Mouse (Mus musculus) ES-E14 (cell line): ENCODE data around the gene Aldh2. TPM values are rescaled to one million over a fixed set of nuclear protein-coding genes. Genes with fewer than 3 reads are reported as not detected.
A peak's percentile ranks its signal among the peaks of the same experiment; 100 is the strongest.

ENCODE experiments used
- DNase-seq: peaks from one replicate; pipeline ENCODE4 v3.0.0-alpha.2; 2013; ENCODE audit warnings: low read depth, low spot score
- H3K27ac ChIP-seq: 2 replicates; pipeline ENCODE4 v1.5.1; 2012; ENCODE audit warnings: low read depth, mild to moderate bottlenecking, low read length, moderate library complexity, mixed read lengths; ENCODE audit not compliant: poor library complexity, insufficient read depth, severe bottlenecking
- H3K36me3 ChIP-seq: 2 replicates; pipeline ENCODE4 v1.6.1; 2012; ENCODE audit warnings: mild to moderate bottlenecking, low read length, moderate library complexity, mixed read lengths; ENCODE audit not compliant: control insufficient read depth, poor library complexity, insufficient read depth, severe bottlenecking
- H3K4me1 ChIP-seq, 2 experiments: fragments of 150-350 bp in 1 of 2; sonication (generic) in 1 of 2; 2 replicates each; pipeline ENCODE4 v1.6.1; 2012; ENCODE audit warnings: low read length in 2 of 2, mild to moderate bottlenecking in 1 of 2, mixed read lengths in 1 of 2; ENCODE audit not compliant: control insufficient read depth in 2 of 2, insufficient read depth in 2 of 2, poor library complexity in 1 of 2
- H3K4me3 ChIP-seq, 2 experiments: fragments of 150-350 bp in 1 of 2; sonication (generic) in 1 of 2; 2 replicates each; pipeline ENCODE4 v1.5.1; 2012; ENCODE audit warnings: low read length in 2 of 2, low read depth in 1 of 2, mild to moderate bottlenecking in 1 of 2, mixed read lengths in 1 of 2; ENCODE audit not compliant: insufficient read depth in 1 of 2, poor library complexity in 1 of 2, severe bottlenecking in 1 of 2
- H3K9ac ChIP-seq: 2 replicates; pipeline ENCODE4 v1.6.1; 2012; ENCODE audit warnings: low read depth, mild to moderate bottlenecking, low read length, mixed read lengths; ENCODE audit not compliant: poor library complexity, insufficient read depth, severe bottlenecking
- H3K9me3 ChIP-seq: fragments of 150-350 bp; sonication (generic); 2 replicates; pipeline ENCODE4 v1.6.1; 2012; ENCODE audit warnings: low read depth, mild to moderate bottlenecking, low read length; ENCODE audit not compliant: control insufficient read depth, insufficient read depth
- CHD2 ChIP-seq: IDR thresholded peaks from 2 replicates; pipeline ENCODE4 v1.6.1; 2014; ENCODE audit warnings: mild to moderate bottlenecking, low read depth, low read length, inconsistent platforms
- HCFC1 ChIP-seq: IDR thresholded peaks from 2 replicates; pipeline ENCODE4 v1.6.1; 2012; ENCODE audit warnings: low read length, inconsistent platforms, borderline replicate concordance; ENCODE audit not compliant: insufficient read depth
- MAFK ChIP-seq: IDR thresholded peaks from 2 replicates; pipeline ENCODE4 v1.6.1; 2014; ENCODE audit warnings: mild to moderate bottlenecking, low read depth, low read length, inconsistent platforms; ENCODE audit not compliant: insufficient read depth
- ZC3H11A ChIP-seq: IDR thresholded peaks from 2 replicates; pipeline ENCODE4 v1.6.1; 2012; ENCODE audit warnings: low read depth, mild to moderate bottlenecking, inconsistent platforms, low read length, borderline replicate concordance
- ZNF384 ChIP-seq: IDR thresholded peaks from 2 replicates; pipeline ENCODE4 v1.6.1; 2012; ENCODE audit warnings: low read depth, low read length, inconsistent platforms
- in situ Hi-C, 2 experiments: fragments of 600-800 bp; cut with MboI; formaldehyde crosslinking; loops; one replicate each; pipeline ENCODE4 v1.15.1; 2025; ENCODE audit warnings: low sequenced_read_pairs in 2 of 2, inconsistent platforms in 1 of 2; ENCODE audit not compliant: unreplicated experiment in 2 of 2
- total RNA-seq: library from RNA; depleted of rRNA; stranded (reverse); fragments of 300-350 nt; gene quantifications from 2 replicates; pipeline ENCODE4 v1.2.3, GENCODE M21; 2012

The Aldh2 gene
- total RNA-seq, 1 experiment, result 157 TPM

DNA sequence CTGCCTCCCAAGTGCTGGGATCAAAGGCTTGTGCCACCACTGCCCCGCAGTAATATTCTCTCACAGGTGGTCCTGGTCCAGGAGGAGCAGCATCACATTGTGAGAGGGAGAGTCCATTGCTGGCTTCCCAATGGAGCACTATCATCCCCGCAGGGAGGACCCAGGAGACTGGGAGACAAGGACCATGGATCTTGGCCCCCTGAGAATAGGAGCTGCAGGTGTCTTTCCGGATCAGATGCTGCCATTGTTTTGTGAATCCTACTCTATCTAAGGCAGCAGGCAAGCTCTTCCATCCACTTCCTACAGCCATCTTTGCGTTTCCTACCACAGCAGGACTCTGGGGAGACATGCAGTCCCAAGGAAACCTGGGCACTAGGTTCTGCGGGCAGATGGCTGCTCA lies 7.9 kb downstream of the Aldh2 start:
- in situ Hi-C loops, result no loop called here
- no peak overlapping the region for H3K9ac ChIP-seq
- H3K4me1 ChIP-seq, result peaks cover 14 to 26% of the 10 kb centered on the region in 2 experiments
- TF ChIP-seq CHD2 (no peak), ZC3H11A (no peak), HCFC1 (no peak), MAFK (no peak), ZNF384 (no peak)
- H3K36me3 ChIP-seq, result 0 out of 2 replicates have a peak, but pooled peaks cover 2% of the 10 kb centered on the region
- no peak for DNase-seq
- peak overlapping the region; percentile 29; the same call in 1 of the 2 replicates for H3K27ac ChIP-seq
- no peaks in the 10 kb centered on the region for H3K9me3 ChIP-seq
- H3K4me3 ChIP-seq, result no peak overlapping the region

DNA sequence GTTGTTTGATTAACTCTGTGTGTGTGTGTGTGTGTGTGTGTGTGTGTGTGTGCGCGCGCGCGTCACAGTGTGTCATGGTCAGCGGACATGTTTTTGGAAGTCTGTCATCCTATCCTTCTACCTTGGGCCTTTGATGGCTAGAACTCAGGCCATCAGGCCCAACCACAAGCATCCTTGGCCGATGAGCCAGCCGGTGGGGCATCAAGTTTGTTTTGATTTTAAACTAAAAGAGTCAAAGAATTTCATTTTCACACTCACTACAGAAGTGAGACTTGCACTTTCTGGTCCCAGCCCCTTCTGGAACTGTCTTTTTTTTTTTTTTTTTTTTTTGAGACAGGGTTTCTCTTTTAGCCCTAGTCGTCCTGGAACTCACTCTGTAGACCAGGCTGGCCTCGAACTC lies 8.6 kb downstream of the Aldh2 start:
- in situ Hi-C loops, result no loop called here
- DNase-seq, result no peak
- Histone ChIP-seq H3K9me3 (no peaks in the 10 kb centered on the region), H3K9ac (no peak overlapping the region; the same call in 1 of the 2 replicates), H3K27ac (no peak overlapping the region; the same call in 1 of the 2 replicates), H3K4me3 (no peak overlapping the region), H3K36me3 (0 out of 2 replicates have a peak, but pooled peaks cover 2% of the 10 kb centered on the region), H3K4me1 (peaks cover 14 to 25% of the 10 kb centered on the region in 2 experiments)
- TF ChIP-seq ZC3H11A (no peak), ZNF384 (0 out of 2 replicates have a peak, but pooled peaks have one; percentile 43)

DNA sequence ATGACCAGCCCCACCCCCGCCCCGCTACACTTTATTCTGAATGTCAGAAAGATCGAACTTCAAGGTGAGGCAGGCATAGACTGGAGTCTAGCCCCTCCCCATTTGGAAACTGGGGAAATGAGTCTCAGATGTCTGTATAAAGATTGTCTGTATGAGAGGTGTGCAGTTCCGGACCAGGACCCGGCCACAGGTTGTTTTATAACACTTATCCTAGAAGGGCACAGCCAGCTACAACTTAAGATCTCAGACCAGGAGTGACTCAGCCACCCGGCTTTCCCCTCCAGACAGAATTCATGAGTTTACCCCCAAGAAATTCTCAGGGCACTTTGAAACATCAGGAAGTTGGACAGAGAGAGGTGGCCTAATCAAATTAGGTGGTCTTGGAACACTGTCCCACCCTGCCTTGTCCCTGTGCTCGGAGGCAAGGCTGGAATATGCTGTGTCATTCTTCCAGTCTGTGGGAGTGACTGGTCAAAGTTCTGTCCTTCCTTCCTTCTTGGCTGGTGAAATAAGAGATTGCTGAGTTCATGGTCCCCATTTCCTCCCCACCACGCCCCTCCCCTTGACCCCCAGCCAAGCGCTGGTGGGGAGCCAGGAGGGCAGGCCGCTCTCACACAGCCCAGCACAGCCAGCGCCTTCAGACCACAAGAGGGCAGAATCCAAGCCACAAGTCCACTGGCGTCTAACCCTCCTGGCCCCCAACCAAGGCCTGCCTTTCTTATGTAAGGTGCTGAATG lies 9.7 kb downstream of the Aldh2 start:
- in situ Hi-C loops, result no loop called here
- peaks cover 11% of the 10 kb centered on the region; the same call in 1 of the 2 replicates for H3K36me3 ChIP-seq
- DNase-seq, result peak; percentile 59
- H3K4me1 ChIP-seq, result peaks cover 14 to 25% of the 10 kb centered on the region in 2 experiments
- TF ChIP-seq MAFK, result peak; percentile 50
- no peak for TF ChIP-seq CHD2
- peak overlapping the region; percentile 34; the same call in 1 of the 2 replicates for H3K9ac ChIP-seq
- no peaks in the 10 kb centered on the region for H3K9me3 ChIP-seq
- H3K27ac ChIP-seq, result peak overlapping the region; percentile 85
- H3K4me3 ChIP-seq, result peak overlapping the region; percentile 27 to 38; a peak in 3 of 4 replicates

DNA sequence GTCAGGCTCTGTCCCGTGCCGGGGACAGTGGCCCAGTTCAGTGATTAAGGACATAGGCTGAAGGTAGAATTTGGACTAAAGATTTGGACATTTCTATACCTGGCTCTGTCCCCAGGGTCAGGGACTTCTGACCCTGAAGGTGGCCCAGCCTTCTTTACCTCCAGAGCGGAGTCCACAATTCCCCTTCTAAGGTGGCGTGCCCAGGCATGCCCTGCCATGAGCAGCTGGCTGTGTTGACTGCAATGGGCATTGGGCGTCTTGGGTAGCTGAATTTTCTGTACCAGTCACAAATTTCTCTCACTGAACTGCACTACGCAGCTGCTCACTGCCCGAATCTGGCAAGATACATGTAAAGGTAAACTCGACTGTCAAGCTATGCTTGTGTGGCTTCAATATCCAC lies 11.7 kb downstream of the Aldh2 start:
- no peak for DNase-seq
- no peaks in the 10 kb centered on the region for H3K9me3 ChIP-seq
- in situ Hi-C loops, result no loop called here
- H3K36me3 ChIP-seq, result peaks cover 24% of the 10 kb centered on the region; the same call in 1 of the 2 replicates
- H3K27ac ChIP-seq, result peak overlapping the region; percentile 20
- TF ChIP-seq MAFK, result no peak
- no peak for TF ChIP-seq CHD2
- TF ChIP-seq ZNF384, result no peak
- TF ChIP-seq ZC3H11A, result no peak
- TF ChIP-seq HCFC1, result no peak
- H3K4me1 ChIP-seq, result peaks cover 10 to 23% of the 10 kb centered on the region in 2 experiments
- H3K4me3 ChIP-seq, result peak overlapping the region; percentile 22 to 24; a peak in 2 of 4 replicates
- peak overlapping the region; percentile 67; the same call in 1 of the 2 replicates for H3K9ac ChIP-seq
